Mouse (Mus musculus): Measurements from ENCODE around the gene Vmn2r85. TPM values are rescaled to one million over a fixed set of nuclear protein-coding genes. Genes with fewer than 3 reads are reported as not detected.
"Not testable (repeated sequence)": the region's sequence is repeated elsewhere in the genome, so short reads cannot be mapped to it uniquely, and the experiment has no call there.

Vmn2r85 gene
- total RNA-seq (2014; rRNA removed) (0.05 and 0.07 TPM in 2 replicates), polyA plus RNA-seq (2015; fragmentation: Nextera tagmentation; extraction: Ambion mirVana) (0.03 and 0.05 TPM in 2 replicates)

DNA sequence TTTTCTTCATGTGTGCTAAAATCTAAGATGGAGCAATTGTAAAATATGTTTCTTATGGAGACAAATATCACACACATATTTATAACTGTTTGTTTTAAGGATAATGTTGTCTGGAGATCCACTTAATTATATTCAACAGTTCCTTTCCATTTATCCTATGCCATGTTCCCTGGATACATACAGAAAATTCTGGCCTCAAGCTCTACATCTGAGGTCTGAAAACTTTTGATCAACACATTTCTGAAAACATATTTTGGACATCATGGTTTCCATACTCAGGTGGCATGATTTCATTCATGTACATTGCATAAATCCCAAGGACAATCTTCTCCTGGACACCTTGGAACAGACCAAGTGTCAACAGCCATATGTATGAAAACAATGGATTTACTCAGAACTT, at the start of gene Vmn2r85:
Gene Vmn2r85 (minus strand): TSS at position 101 of the 400 bp plus-strand sequence.
- H3K27ac ChIP-seq; DNase-seq (ENCODE audit: low spot score); H3K4me3 ChIP-seq (ENCODE audit: low read length); H3K9me3 ChIP-seq (ENCODE audit: low read length); H3K4me1 ChIP-seq (ENCODE audit: insufficient read depth, low read length); ATAC-seq; H3K36me3 ChIP-seq (ENCODE audit: insufficient read depth, low read length); H3K9ac ChIP-seq (replicated peaks; ENCODE audit: low read length); H3K4me2 ChIP-seq (ENCODE audit: low read depth, low read length); H3K27me3 ChIP-seq (ENCODE audit: insufficient read depth, low read length): not testable (repeated sequence)

GRCm38 (mm10) chr10:130470311-130470760, 40.8 kb upstream of the Vmn2r85 start:
- ATAC-seq: peak; percentile 98
- WGBS: 3% methylated on average over 36 of the region's 36 CpGs
- TF ChIP-seq CTCF (IDR thresholded peaks at IDR 0.05; ENCODE audit: low read depth): no peak
- no peaks in the 10 kb centered on the region for H3K27me3 ChIP-seq (ENCODE audit: insufficient read depth, low read length)
- no peaks in the 10 kb centered on the region for H3K9me3 ChIP-seq (ENCODE audit: low read length)
- no peaks in the 10 kb centered on the region for H3K36me3 ChIP-seq (ENCODE audit: insufficient read depth, low read length)
- peak; percentile 68 for DNase-seq (ENCODE audit: low spot score)
- H3K4me3 ChIP-seq (ENCODE audit: low read length): peak overlapping the region; percentile 45
- no peaks in the 10 kb centered on the region for H3K4me1 ChIP-seq (ENCODE audit: insufficient read depth, low read length)
- H3K27ac ChIP-seq: no peak overlapping the region
- H3K9ac ChIP-seq (replicated peaks; ENCODE audit: low read length): peak overlapping the region; percentile 44
- peak overlapping the region; percentile 59 for H3K4me2 ChIP-seq (ENCODE audit: low read depth, low read length)

- H3K4me2 ChIP-seq (ENCODE audit: low read depth, low read length); H3K4me1 ChIP-seq (ENCODE audit: insufficient read depth, low read length); DNase-seq (ENCODE audit: low spot score); ATAC-seq; H3K27me3 ChIP-seq (ENCODE audit: insufficient read depth, low read length); H3K27ac ChIP-seq; H3K9me3 ChIP-seq (ENCODE audit: low read length); H3K4me3 ChIP-seq (ENCODE audit: low read length); H3K9ac ChIP-seq (replicated peaks; ENCODE audit: low read length); H3K36me3 ChIP-seq (ENCODE audit: insufficient read depth, low read length): not testable (repeated sequence)
- 92% methylated on average over 1 of the region's 1 CpGs for WGBS
These were observed 26.4 kb upstream of the Vmn2r85 start, which contains the start of gene Vmn2r86 for GRCm38 (mm10) chr10:130455950-130456349. Gene Vmn2r86 (minus strand): TSS chr10:130456050.

DNA sequence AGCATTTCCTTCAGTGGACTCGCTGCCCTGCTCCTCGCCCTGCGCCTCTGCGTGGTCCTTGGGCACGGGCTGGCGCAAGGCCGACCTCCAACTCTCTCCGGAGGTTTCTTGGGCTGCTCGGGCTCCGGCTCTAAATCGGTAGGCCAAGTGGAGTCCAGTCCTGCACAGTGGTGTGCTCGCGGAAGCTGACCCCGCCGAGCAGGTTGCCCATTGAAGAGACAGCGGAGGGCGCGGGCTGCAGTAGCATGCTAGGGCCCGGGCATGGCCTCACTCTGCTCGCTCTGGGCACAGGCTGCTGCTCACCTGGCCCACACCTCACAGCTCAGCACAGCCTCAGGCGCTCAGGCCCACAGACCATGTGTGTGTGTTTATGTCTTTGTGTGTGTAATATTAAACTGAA, 15.3 kb upstream of the Vmn2r85 start:
- no peaks in the 10 kb centered on the region for H3K36me3 ChIP-seq (ENCODE audit: insufficient read depth, low read length)
- no peak for TF ChIP-seq CTCF (IDR thresholded peaks at IDR 0.05; ENCODE audit: low read depth)
- ATAC-seq (no peak), DNase-seq (ENCODE audit: low spot score) (no peak)
- no peak overlapping the region for H3K4me3 ChIP-seq (ENCODE audit: low read length)
- no peak overlapping the region for H3K4me2 ChIP-seq (ENCODE audit: low read depth, low read length)
- 91% methylated on average over 21 of the region's 21 CpGs for WGBS
- no peaks in the 10 kb centered on the region for H3K4me1 ChIP-seq (ENCODE audit: insufficient read depth, low read length)
- H3K27ac ChIP-seq: no peak overlapping the region
- H3K9ac ChIP-seq (replicated peaks; ENCODE audit: low read length): no peak overlapping the region
- no peaks in the 10 kb centered on the region for H3K27me3 ChIP-seq (ENCODE audit: insufficient read depth, low read length)
- no peaks in the 10 kb centered on the region for H3K9me3 ChIP-seq (ENCODE audit: low read length)

DNA sequence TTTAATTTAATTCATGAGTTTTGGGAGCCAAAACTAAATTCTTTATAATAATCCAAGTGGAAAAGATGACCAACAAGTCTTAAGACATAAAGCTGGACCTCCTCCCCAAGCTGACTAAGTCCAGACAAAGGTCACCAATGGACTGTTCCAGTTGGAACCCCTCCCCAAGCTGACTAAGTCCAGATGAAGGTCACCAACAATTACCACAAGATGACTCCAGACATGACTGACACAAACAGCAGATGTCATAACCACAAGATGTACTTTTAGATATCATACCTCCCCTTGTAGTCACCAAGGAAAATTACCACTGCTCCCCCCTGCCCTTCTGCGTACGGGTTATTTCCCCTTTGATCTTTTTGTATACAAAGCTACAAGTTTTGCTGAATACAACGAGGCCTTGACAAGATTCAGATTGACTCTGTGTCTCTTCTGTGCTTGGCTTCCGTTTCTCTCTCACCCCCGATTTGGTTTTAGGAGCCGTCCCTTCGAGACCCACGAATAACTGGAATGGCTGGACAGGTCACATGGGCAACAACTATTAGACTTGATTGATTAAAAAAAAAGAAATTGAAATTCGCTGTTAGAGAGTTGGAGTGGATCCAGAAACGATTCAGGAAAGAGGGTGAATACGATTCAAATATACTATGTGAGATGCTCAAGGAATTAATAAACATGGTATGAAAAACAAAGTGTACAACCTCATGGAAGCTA, 4.8 kb upstream of the Vmn2r85 start:
- not testable (repeated sequence) for H3K27ac ChIP-seq; H3K27me3 ChIP-seq (ENCODE audit: insufficient read depth, low read length); H3K4me2 ChIP-seq (ENCODE audit: low read depth, low read length); DNase-seq (ENCODE audit: low spot score); H3K36me3 ChIP-seq (ENCODE audit: insufficient read depth, low read length); H3K9me3 ChIP-seq (ENCODE audit: low read length); H3K4me3 ChIP-seq (ENCODE audit: low read length); H3K9ac ChIP-seq (replicated peaks; ENCODE audit: low read length); ATAC-seq; H3K4me1 ChIP-seq (ENCODE audit: insufficient read depth, low read length)
- WGBS: 87% methylated on average over 11 of the region's 11 CpGs

DNA sequence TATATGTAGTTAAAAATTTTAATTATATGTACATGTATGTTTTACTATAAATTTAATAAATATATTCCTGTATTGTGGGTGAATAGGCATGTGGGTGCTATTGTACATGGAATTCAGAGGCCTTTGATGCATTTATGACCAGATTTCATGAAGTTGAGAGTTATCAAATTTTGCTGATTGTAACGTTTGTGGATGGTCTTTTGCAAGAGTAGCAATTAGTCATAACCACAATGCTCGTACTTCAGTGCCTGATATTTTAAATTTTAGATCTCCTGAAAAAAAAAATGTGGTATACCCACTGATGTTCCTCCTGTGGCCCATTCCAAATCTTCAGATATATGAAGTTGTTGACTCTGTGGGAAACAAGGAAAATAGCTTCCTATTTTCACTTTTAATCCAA, 7.1 kb downstream of the Vmn2r85 start:
- H3K4me3 ChIP-seq (ENCODE audit: low read length); H3K27me3 ChIP-seq (ENCODE audit: insufficient read depth, low read length); H3K4me1 ChIP-seq (ENCODE audit: insufficient read depth, low read length); H3K9ac ChIP-seq (replicated peaks; ENCODE audit: low read length); ATAC-seq; H3K4me2 ChIP-seq (ENCODE audit: low read depth, low read length); DNase-seq (ENCODE audit: low spot score); H3K9me3 ChIP-seq (ENCODE audit: low read length); H3K36me3 ChIP-seq (ENCODE audit: insufficient read depth, low read length); H3K27ac ChIP-seq: not testable (repeated sequence)
- WGBS: 81% methylated on average over 2 of the region's 2 CpGs

DNA sequence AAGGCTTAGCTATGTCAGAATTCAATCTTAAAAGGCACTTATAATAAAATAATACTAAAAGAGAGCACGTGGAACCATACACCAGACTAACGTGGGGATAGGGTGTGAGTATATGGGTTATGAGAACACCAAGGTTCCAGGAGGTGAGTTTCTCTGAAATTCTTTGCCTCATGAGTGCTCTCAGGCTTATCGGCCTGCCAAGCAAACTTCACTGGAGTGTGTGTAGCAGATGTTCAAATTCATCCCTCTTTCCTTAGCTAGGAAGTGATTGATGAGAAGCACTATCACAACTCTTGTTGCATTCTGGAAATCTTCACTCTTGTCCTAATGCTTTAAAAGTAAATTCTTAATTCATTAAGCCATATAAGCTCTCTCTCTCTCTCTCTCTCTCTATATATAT, 9.1 kb downstream of the Vmn2r85 start:
- TF ChIP-seq CTCF (IDR thresholded peaks at IDR 0.05; ENCODE audit: low read depth): no peak
- 75% methylated on average over 3 of the region's 3 CpGs for whole genome bisulfite sequencing
- DNase-seq (ENCODE audit: low spot score) (no peak), ATAC-seq (no peak)
- no peak overlapping the region for H3K4me3 ChIP-seq (ENCODE audit: low read length)
- H3K36me3 ChIP-seq (ENCODE audit: insufficient read depth, low read length): no peaks in the 10 kb centered on the region
- no peaks in the 10 kb centered on the region for H3K9me3 ChIP-seq (ENCODE audit: low read length)
- H3K27me3 ChIP-seq (ENCODE audit: insufficient read depth, low read length): no peaks in the 10 kb centered on the region
- H3K4me2 ChIP-seq (ENCODE audit: low read depth, low read length): no peak overlapping the region
- H3K9ac ChIP-seq (replicated peaks; ENCODE audit: low read length): no peak overlapping the region
- no peak overlapping the region for H3K27ac ChIP-seq
- no peaks in the 10 kb centered on the region for H3K4me1 ChIP-seq (ENCODE audit: insufficient read depth, low read length)

- 39% methylated on average over 2 of the region's 2 CpGs for WGBS
- not testable (repeated sequence) for H3K36me3 ChIP-seq (ENCODE audit: insufficient read depth, low read length); H3K27me3 ChIP-seq (ENCODE audit: insufficient read depth, low read length); H3K4me1 ChIP-seq (ENCODE audit: insufficient read depth, low read length); H3K4me2 ChIP-seq (ENCODE audit: low read depth, low read length); H3K9me3 ChIP-seq (ENCODE audit: low read length); H3K9ac ChIP-seq (replicated peaks; ENCODE audit: low read length); H3K27ac ChIP-seq; H3K4me3 ChIP-seq (ENCODE audit: low read length); ATAC-seq; DNase-seq (ENCODE audit: low spot score)
These were observed 9.5 kb downstream of the Vmn2r85 start for GRCm38 (mm10) chr10:130419954-130420353.

DNA sequence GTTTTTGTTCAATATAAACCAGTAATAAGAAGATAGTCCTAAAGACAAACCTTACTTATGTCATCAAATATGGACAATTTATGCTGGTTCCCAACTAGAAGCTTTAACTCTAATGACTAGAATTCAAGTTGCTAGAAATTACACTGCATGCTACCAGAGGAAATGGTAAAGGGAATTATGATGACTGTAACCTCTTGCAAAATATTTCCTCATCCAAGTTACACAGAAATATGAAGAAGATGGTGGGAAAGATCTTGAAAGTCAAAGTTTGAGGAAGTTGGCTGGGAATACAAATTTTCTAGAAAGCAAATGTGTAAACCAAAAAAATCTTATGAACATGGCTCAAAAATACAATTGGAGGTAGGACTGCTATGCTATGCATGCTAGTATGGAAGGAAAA, 13.2 kb downstream of the Vmn2r85 start:
- H3K27ac ChIP-seq; H3K4me2 ChIP-seq (ENCODE audit: low read depth, low read length); DNase-seq (ENCODE audit: low spot score); H3K27me3 ChIP-seq (ENCODE audit: insufficient read depth, low read length); H3K9ac ChIP-seq (replicated peaks; ENCODE audit: low read length); H3K4me3 ChIP-seq (ENCODE audit: low read length); H3K9me3 ChIP-seq (ENCODE audit: low read length); H3K4me1 ChIP-seq (ENCODE audit: insufficient read depth, low read length); H3K36me3 ChIP-seq (ENCODE audit: insufficient read depth, low read length); ATAC-seq: not testable (repeated sequence)

DNA sequence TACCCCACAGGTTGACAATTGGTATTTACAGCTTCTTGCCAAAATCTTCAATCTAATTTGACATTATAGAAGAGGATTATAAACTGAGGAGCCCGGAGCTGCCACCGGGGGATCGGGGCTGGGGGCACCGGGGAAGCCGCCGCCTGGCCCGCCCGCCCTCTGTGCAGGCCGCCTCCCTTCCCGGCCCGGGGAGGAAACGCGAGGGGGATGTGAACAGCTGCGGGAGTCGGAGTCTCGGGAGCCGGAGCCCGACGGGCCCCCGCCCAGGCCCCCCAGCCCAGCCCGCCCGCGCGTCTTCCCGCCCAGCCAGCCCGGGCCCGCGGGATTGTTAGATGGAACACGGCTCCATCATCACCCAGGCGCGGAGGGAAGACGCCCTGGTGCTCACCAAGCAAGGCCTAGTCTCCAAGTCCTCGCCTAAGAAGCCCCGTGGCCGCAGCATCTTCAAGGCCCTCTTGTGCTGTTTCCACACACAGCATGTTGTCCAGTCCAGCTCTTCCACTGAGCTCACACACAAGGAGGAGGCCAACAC, 17.3 kb downstream of the Vmn2r85 start:
- H3K4me2 ChIP-seq (ENCODE audit: low read depth, low read length); H3K27me3 ChIP-seq (ENCODE audit: insufficient read depth, low read length); H3K4me1 ChIP-seq (ENCODE audit: insufficient read depth, low read length); DNase-seq (ENCODE audit: low spot score); H3K36me3 ChIP-seq (ENCODE audit: insufficient read depth, low read length); H3K4me3 ChIP-seq (ENCODE audit: low read length); H3K9ac ChIP-seq (replicated peaks; ENCODE audit: low read length); H3K27ac ChIP-seq; H3K9me3 ChIP-seq (ENCODE audit: low read length): not testable (repeated sequence)
- 0 out of 2 replicates have a peak, but pooled peaks have one; percentile 40 for ATAC-seq
- WGBS: 79% methylated on average over 19 of the region's 35 CpGs

Measured in hindbrain, postnatal 0 days (tissue).